Mouse (Mus musculus) myocyte (in vitro differentiated cells): ENCODE results near the gene Smpd3.

Experiments
- E2F4 ChIP-seq: IDR thresholded peaks from one replicate; pipeline ENCODE4 v1.6.1; 2011; ENCODE audit warnings: mild to moderate bottlenecking, control low read depth, moderate library complexity; ENCODE audit not compliant: insufficient read depth
- MYOG ChIP-seq, 3 experiments: IDR thresholded peaks; one replicate each; pipeline ENCODE4 v1.6.1; 2011; ENCODE audit warnings: control low read depth in 2 of 3, low read depth in 2 of 3, mild to moderate bottlenecking in 2 of 3; ENCODE audit not compliant: insufficient read length in 2 of 3, control insufficient read depth in 1 of 3, insufficient read depth in 1 of 3
- POLR2A ChIP-seq: IDR thresholded peaks from one replicate; pipeline ENCODE4 v1.6.1; 2011; ENCODE audit warnings: low read depth, mild to moderate bottlenecking, control low read depth, moderate library complexity; ENCODE audit not compliant: insufficient read length
- POLR2AphosphoS2 ChIP-seq: IDR thresholded peaks from one replicate; pipeline ENCODE4 v1.6.1; 2011; ENCODE audit warnings: low read depth, control low read depth; ENCODE audit not compliant: insufficient read length
- SRF ChIP-seq: IDR thresholded peaks from one replicate; pipeline ENCODE4 v1.6.1; 2011; ENCODE audit warnings: low read depth; ENCODE audit not compliant: control insufficient read depth, insufficient read length
- TCF12 ChIP-seq: IDR thresholded peaks from one replicate; pipeline ENCODE4 v1.6.1; 2011; ENCODE audit warnings: mild to moderate bottlenecking, control low read depth; ENCODE audit not compliant: poor library complexity, insufficient read depth, severe bottlenecking
- TCF3 ChIP-seq: IDR thresholded peaks from one replicate; pipeline ENCODE4 v1.6.1; 2011; ENCODE audit warnings: low read depth, control low read depth; ENCODE audit not compliant: insufficient read length
- USF1 ChIP-seq: IDR thresholded peaks from one replicate; pipeline ENCODE4 v1.6.1; 2011; ENCODE audit warnings: low read depth, mild to moderate bottlenecking, control low read depth, moderate library complexity

GRCm38 (mm10) chr8:106298261-106298660, 39.5 kb downstream of the Smpd3 start:
- no peak for TF ChIP-seq POLR2A
- no peak for TF ChIP-seq TCF12
- TF ChIP-seq POLR2AphosphoS2, result no peak
- no peak for TF ChIP-seq SRF
- no peak for TF ChIP-seq E2F4
- TF ChIP-seq USF1, result no peak
- TF ChIP-seq TCF3, result no peak
- TF ChIP-seq MYOG (IDR thresholded peaks at IDR 0.05; ENCODE audit: control insufficient read depth in 1 of 3, insufficient read depth in 1 of 3, insufficient read length in 2 of 3, low read depth in 2 of 3), result no peak
